Mouse (Mus musculus): Measurements from ENCODE around the gene Zfp804b. TPM values are rescaled to one million over a fixed set of nuclear protein-coding genes. Genes with fewer than 3 reads are reported as not detected.

The Zfp804b gene
- 4.5 and 4.9 TPM in 2 replicates for polyA plus RNA-seq (2015; fragmentation: Nextera tagmentation; extraction: Ambion mirVana)

GRCm38 (mm10) chr5:7344145-7345010 is at the start of gene Zfp804b:
Gene Zfp804b, minus strand, starts transcription at chr5:7344756.

GRCm38 (mm10) chr5:7303819-7304218 is 40.7 kb downstream of the Zfp804b start, which contains the start of gene Tex47:
Gene Tex47, plus strand, starts transcription at chr5:7304119.

Other genes with a start within 250 kb of the Zfp804b start
- gene Tex47, start 40.6 kb downstream of the Zfp804b start, polyA plus RNA-seq (2015; fragmentation: Nextera tagmentation; extraction: Ambion mirVana): 0.64 and 0.68 TPM in 2 replicates